Mouse (Mus musculus) adrenal gland (tissue): ENCODE data around the gene Hist2h4.
"Not testable (repeated sequence)": the region's sequence is repeated elsewhere in the genome, so short reads cannot be mapped to it uniquely, and the experiment has no call there.

ENCODE experiments used
- intact Hi-C: fragments of 180-260 bp; cut with DNase I; formaldehyde crosslinking; loops from one replicate; pipeline ENCODE4 v1.15.1; 2025

Gene Hist2h4

DNA sequence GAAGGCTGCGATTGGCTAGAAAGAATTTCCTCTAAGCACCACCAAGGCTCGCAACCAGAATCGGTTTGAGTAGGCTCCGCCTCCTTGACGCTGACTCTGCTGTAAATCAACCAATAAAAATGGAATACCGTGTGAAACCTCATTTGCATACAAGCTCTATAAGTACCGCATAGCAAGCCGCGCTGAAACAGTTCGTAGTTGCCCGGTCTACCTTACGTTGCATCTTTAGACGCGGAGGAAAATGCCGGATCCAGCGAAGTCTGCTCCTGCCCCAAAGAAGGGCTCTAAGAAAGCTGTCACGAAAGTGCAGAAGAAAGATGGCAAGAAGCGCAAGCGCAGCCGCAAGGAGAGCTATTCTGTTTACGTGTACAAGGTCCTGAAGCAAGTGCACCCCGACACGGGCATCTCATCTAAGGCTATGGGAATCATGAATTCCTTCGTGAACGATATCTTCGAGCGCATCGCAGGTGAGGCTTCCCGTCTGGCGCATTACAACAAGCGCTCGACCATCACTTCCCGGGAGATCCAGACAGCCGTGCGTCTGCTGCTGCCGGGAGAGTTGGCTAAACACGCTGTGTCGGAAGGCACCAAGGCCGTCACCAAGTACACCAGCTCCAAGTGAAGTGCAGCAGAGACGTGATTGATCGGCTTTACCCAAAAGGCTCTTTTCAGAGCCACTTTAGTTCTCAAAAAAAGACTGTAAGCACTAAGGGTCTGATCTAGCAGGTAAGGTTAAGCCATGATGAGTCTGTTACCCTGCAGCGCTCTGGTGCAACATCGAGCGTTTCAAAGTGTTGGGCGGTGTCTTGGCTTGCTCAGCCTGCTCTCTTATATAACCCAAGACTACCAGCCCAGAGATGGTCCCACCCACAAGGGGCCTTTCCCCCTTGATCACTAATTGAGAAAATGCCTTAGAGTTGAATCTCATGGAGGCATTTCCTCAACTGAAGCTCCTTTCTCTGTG, 6.7 kb upstream of the Hist2h4 start, which contains the start of gene Hist2h2bb:
TSS of gene Hist2h2bb (plus strand) at position 242 of the 964 bp plus-strand sequence.
- intact Hi-C loops, result no loop called here

GRCm38 (mm10) chr3:96268776-96269378, 5.8 kb upstream of the Hist2h4 start:
- intact Hi-C loops, result not testable (repeated sequence)

DNA sequence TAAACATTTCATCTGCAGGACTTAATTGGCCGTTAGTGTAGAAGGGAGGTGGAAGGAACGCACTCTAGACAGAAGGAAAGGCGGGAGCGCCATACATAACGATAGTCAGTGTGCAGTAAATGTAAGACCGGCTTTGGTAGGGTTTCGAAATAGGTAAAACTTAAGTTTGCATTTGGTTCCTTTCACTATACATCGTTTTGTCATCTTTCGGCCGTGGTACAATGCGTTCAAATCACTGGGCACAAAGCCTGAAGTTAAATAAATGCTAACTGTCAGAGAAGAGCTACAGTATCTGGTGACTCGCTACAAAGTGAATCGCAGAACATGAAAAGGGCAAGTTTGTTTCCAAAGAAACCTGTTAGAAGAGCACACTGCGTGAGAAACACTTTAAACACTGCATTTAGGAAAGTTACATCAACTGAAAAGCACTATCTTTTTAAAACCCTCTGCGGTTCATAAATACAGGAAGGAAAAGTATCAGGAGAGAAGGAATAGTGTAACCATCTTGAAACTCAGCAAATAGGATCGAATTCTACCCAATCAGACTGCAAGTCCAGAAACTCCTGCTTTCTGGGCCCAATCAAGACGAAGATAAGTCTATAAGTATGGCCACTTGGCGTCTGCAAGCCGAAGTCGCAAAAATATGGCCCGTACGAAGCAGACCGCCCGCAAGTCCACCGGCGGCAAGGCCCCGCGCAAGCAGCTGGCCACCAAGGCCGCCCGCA, 5.1 kb upstream of the Hist2h4 start, which contains the start of gene Hist2h3b:
TSS of gene Hist2h3b (plus strand) at position 604 of the 725 bp plus-strand sequence.
- intact Hi-C loops, result no loop called here

- intact Hi-C loops, result no loop called here
Observed at GRCm38 (mm10) chr3:96267541-96267940, 4.4 kb upstream of the Hist2h4 start.

DNA sequence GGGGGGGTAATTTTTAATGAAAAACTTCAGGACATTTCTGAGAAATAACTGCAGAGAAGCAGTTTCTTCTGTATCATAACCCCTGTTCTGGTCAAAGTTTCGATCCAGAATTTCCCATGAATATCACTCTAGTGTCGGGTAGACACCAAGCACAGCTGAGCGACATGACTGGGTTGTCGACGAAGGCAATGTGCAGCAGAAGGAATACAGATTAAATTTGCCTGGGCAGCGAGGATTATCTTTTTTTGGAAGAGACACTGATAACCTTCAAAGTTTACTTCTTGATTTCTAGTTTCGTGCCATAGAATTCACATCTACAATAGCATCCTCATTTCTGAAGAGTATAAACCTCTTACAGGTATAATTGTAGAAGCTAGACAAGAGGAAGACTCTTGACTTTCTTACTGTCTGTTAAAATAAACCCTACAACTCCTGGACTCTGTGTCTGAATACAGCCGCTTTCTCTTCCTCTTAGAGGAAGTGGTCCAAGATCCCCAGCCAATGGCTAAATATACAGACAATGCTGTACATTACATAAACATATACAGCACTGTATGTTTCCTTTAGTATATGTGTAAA, 3.1 kb upstream of the Hist2h4 start:
- intact Hi-C loops, result no loop called here

GRCm38 (mm10) chr3:96264404-96264949, 1.4 kb upstream of the Hist2h4 start:
- intact Hi-C loops, result loop anchor here (5.0 kb wide), 1 partner anchor 47 kb away; the partner anchor contains the start of genes Bola1 and Hist2h2ab

DNA sequence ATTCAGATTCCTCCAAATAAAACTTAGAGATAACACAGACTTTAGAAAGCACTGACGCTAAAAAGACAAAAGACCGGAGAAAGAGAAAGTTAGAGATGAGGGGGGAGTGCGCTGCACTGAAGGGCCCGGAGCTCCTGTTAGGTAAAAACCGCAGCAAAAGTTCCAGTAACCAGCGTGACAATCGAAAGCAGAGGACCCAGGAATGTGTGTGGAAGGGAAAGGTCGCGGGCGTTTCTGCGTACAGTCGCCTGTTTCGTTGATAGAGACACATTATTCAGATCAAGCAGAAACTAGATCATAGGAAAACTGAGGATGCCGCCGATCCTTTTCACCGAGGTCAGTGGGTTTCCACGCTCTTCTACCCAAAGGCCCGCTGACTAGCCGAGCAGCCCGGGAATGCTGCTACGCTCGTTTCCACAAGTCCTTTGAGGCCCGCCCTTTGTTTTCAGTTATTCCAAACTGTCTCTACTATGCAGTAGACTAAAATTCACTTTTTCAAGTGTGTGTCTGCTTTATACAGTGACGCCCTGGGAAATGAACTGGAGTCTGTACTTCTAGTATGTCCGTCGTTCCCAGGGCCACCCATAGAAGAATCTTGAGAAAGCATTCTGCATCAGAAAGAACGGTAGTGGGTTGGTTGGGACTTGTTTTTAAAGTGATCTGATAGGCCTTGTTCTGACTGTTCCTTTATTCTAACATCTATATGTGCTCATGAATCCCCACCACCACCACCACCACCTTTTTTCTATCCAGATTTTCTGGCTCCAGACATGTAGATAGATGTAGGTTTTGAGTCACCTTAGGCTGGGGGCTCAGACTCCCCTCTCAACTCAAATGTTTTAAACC, 670 bp upstream of the Hist2h4 start:
- intact Hi-C loops, result loop anchor here (5.0 kb wide), 1 partner anchor 46 kb away; the partner anchor contains the start of genes Bola1 and Hist2h2ab

DNA sequence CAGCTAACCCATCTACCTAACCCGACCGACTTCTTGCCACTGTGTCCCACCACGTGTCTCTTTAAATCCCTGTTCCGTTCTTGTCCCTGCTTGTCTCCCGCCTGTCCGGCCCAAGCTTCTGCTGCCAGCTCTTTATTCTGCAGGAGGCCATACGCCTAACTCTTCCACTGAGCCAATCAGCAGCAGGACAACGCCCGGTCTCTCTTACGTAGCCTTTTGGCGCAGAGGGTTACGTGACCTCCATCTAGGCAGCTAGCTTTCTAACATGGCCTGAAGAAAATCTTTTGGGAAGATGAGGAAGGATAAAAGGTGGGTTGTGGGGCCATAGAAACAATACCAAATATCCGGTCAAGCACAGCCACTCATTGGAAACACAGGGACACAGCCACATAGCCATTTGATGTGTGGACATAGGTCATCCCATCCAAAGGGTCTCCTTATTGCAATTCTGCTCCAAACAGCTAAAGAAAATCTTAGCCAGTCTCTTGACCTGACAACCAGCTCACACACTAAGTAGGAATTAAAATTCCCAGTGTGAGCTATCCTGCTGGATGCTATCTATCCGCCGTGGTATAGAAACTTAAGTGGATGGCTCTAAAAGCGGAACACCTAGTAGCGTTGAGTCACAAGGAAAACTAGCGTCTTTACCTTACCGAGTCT, 765 bp downstream of the Hist2h4 start:
- intact Hi-C loops, result loop anchor here (5.0 kb wide), 1 partner anchor 45 kb away; the partner anchor contains the start of genes Bola1 and Hist2h2ab

GRCm38 (mm10) chr3:96261623-96262022, 1.5 kb downstream of the Hist2h4 start:
- intact Hi-C loops, result loop anchor here (5.0 kb wide), 1 partner anchor 44 kb away; the partner anchor contains the start of genes Bola1 and Hist2h2ab

- intact Hi-C loops, result loop anchor here (5.0 kb wide), 1 partner anchor 43 kb away; the partner anchor contains the start of genes Bola1 and Hist2h2ab
Observed at GRCm38 (mm10) chr3:96260220-96260619, 2.9 kb downstream of the Hist2h4 start.

DNA sequence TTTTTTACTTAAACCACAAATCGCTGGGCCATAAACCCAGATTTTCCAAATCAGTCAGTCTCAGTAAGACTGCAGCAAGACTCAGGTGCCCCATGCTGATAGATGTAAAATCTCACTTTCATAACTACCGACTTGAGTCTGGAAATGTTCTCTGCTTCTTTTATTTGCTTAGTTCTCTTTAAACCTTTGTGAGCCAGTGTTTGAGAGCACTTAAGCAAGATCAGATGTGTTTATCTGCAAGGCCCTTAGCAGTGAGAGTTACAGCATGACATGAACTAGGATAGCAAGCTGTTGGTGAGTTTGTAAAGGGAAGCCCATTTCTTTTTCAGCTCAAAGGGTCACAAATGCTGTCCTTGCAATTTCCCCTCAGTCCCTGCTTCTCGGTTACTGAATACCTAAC, 5.9 kb downstream of the Hist2h4 start:
- intact Hi-C loops, result no loop called here

DNA sequence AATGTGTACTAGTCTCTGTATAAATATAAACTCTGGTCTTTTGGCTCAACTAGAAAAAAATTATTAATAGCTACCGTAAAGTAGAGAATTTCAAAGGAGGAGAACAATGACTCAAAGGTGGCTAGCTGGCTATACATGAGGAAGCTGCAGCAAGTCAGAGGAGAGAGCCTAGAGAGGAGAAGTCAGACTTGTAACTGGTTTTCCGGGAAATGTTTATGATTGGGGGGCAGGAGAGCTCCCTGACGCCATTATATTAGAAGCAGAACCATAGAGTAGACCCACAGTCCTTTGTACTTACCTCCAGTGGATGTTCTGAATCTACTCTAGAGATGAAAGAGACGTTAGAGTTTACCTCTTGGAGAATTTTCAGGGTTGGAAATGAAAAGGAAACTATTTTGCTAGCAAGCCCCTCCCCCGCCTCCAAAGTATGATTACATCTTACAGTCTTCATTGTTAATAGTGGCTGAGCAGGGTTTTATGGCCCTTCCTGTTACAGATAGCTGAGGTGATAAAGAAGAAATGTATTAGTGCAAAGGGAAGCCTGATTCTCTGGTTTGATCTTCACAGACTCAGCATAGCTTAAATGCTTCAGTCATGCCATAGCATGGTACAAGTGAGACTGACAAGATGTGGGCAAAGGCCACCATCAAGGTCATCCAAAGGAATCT, 7.1 kb downstream of the Hist2h4 start:
- intact Hi-C loops, result no loop called here

DNA sequence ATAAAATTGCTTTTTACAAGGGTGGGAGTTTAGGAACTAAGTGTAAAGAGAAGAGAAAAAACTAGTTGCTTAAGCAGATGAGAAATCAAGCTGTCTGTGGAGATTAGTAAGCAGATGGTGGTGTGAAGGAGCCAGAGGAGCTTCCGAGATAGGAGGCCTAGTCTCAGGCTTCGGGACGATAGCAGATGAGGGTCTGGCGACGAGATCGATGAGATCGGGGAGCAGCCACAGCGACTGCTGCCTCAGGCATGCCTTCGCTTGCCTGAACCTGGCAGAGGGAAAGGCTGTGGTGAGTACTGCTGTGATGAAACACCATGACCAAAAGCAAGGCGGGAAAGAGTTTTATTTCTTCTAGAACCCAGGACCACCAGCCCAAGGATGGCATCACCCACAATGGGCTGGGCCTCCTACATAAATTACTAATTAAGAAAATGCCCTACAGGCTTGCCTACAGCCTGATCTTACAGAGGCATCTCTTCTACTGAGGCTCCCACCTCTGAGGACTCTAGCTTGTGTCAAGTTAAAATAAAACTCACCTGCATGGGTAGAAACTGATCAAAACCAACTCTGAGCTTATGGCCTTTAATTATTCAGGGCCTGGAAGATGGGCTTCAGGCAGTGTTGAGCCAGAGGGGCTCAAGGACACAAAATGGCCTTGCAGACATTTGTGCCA, 8.3 kb downstream of the Hist2h4 start:
- intact Hi-C loops, result no loop called here

DNA sequence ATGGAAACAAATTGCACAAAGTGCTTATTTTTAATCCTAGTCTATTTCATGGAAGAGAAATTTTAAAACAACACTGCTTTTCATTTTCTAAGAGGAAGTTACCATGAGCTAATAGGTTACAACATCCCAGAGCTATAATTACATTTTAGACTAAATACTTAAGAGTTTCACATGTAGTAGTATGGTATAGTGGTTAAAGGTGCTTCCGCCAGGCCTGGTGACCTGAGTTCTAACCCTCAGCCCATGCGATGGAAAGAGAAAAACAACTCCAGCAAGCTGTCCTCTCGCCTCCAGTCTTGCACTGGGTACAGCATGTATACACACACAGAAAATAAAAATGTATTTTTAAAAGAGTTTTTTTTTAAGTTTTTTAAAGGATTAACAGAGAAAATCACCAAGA, 11.3 kb downstream of the Hist2h4 start:
- intact Hi-C loops, result no loop called here

DNA sequence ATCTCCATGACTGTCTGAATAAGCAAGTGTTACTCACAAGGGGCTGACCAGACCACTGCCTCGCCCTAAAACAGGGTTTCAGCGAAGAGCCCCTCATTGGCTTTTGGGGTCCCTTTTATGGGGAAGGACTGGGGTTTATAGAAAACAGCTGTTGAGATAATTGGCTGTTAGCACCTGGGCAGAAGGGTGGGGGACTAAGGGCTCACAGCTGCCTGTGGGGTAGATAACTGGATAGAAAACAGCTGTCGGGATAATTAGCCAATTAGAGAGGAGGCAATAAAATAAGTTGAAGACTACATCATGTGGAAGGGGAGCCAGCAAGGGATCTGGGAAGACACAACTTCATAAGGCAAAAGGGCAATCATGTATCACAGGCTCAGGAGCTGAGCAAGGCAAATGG, 12.2 kb downstream of the Hist2h4 start:
- intact Hi-C loops, result no loop called here

DNA sequence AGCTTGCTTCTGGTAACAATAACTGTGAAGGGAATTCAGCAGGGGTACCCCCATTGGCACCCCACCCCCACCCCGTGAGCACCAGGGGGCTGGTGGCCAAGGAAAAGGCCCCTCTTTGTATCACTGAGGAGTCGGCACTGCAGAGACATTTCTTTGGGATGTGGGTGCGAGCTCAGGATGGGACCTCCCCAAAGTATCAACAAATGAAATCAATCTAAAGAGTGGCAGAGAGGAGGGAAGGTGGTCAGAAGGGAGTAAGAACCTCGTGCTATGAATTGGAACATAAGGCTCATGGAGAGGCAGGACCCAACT, 14.1 kb downstream of the Hist2h4 start:
- intact Hi-C loops, result no loop called here

DNA sequence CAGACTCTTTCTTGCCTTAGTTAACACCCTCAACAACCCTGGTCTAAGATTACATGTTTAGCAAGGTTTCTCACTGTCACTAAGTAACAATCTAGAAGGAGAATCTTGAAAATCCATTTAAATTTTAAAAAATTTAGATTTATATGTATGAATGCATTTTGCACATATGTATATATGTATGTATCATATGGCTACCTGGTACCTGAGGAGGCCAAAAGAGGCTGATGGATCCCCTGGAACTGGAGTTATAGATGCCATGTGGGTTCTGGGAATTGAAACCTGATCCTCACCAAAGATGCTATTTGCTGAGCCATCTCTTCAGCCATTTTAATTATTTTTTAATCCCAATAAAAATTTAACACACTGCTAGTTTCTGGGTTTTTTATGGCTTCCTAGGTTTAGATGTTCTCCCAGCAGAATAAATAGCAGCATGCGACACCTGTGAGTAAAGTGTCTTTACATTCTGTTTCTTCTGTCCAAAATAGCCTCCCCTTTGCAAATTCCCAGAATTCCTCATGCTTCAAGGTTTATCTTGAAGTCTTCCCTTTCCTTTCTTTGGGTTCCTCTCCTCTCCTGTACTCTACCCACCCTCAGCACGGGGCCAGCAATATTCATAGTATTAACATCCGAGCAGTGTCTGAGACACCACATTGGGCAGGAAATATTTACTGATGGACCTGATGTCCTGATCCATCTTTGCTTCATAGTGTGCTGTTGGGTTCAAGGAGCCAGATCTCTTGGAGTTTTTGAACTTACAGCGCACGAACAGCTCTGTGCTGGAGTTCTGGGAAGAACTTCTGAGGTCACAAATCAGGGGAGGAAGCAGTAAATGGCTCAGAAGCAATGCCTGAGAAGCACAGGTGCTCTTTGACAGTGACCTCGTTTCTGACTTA, 14.7 kb downstream of the Hist2h4 start:
- intact Hi-C loops, result no loop called here
